Mouse (Mus musculus) heart, postnatal 14 days (tissue): ENCODE measurements at regions not wholly inside any gene's neighbourhood (a gene's known extent, or its start where the extent isn't known, plus 50 kb on each side); places are given as distances from the start of the nearest gene placed in this dataset.

Experiments
- DNase-seq, 2 experiments: peaks; one replicate each; pipeline ENCODE4 v3.0.0; 2021 to 2022
- intact Hi-C: fragments of 180-260 bp; cut with DNase I; formaldehyde crosslinking; loops from one replicate; pipeline ENCODE4 v1.15.1; 2025

GRCm38 (mm10) chr19:57541693-57542314 lies 69.0 kb upstream of the Atrnl1 start:
- no peak for DNase-seq
- intact Hi-C loops = no loop called here

- intact Hi-C loops = no loop called here
Measured at GRCm38 (mm10) chr19:57542506-57542905, 68.3 kb upstream of the Atrnl1 start.

GRCm38 (mm10) chr19:57543681-57544214 lies 67.1 kb upstream of the Atrnl1 start:
- DNase-seq = peak in 1 of 2 experiments; percentile 24

More at GRCm38 (mm10) chr19:57542506-57542905, 68.3 kb upstream of the Atrnl1 start:
- no peak for DNase-seq

GRCm38 (mm10) chr19:57544229-57544879 lies 66.5 kb upstream of the Atrnl1 start:
- intact Hi-C loops = no loop called here

More at GRCm38 (mm10) chr19:57543681-57544214, 67.1 kb upstream of the Atrnl1 start:
- intact Hi-C loops = no loop called here

GRCm38 (mm10) chr19:57545071-57545470 lies 65.8 kb upstream of the Atrnl1 start:
- intact Hi-C loops = no loop called here
- no peak for DNase-seq

More at GRCm38 (mm10) chr19:57544229-57544879, 66.5 kb upstream of the Atrnl1 start:
- no peak for DNase-seq

- intact Hi-C loops = no loop called here
- no peak for DNase-seq
Measured at GRCm38 (mm10) chr19:57546039-57546438, 64.8 kb upstream of the Atrnl1 start.

- intact Hi-C loops = no loop called here
- no peak for DNase-seq
Measured at GRCm38 (mm10) chr19:57546519-57546918, 64.3 kb upstream of the Atrnl1 start.

GRCm38 (mm10) chr19:57548093-57548492 lies 62.7 kb upstream of the Atrnl1 start:
- intact Hi-C loops = no loop called here
- DNase-seq = no peak

GRCm38 (mm10) chr19:57548661-57549060 lies 62.2 kb upstream of the Atrnl1 start:
- no peak for DNase-seq
- intact Hi-C loops = no loop called here

- intact Hi-C loops = no loop called here
- no peak for DNase-seq
Measured at GRCm38 (mm10) chr19:57552964-57553740, 57.7 kb upstream of the Atrnl1 start.

GRCm38 (mm10) chr19:57554086-57554485 lies 56.7 kb upstream of the Atrnl1 start:
- intact Hi-C loops = no loop called here

GRCm38 (mm10) chr19:57555313-57555712 lies 55.5 kb upstream of the Atrnl1 start:
- intact Hi-C loops = no loop called here
- no peak for DNase-seq

More at GRCm38 (mm10) chr19:57554086-57554485, 56.7 kb upstream of the Atrnl1 start:
- no peak for DNase-seq

- no peak for DNase-seq
- intact Hi-C loops = no loop called here
Measured at GRCm38 (mm10) chr19:57558420-57558967, 52.3 kb upstream of the Atrnl1 start.

GRCm38 (mm10) chr19:57560757-57561156 lies 50.1 kb upstream of the Atrnl1 start:
- intact Hi-C loops = no loop called here
- DNase-seq = peak in 1 of 2 experiments; percentile 19
